Mouse (Mus musculus): ENCODE measurements around the gene Pum1. TPM values are rescaled to one million over a fixed set of nuclear protein-coding genes. Genes with fewer than 3 reads are reported as not detected.
A peak's percentile ranks its signal among the peaks of the same experiment; 100 is the strongest.
"Not testable (repeated sequence)": the region's sequence is repeated elsewhere in the genome, so short reads cannot be mapped to it uniquely, and the experiment has no call there.

Gene Pum1
- polyA plus RNA-seq, 1 experiment = 28.2 TPM

GRCm38 (mm10) chr4:130667686-130668085 lies 4.6 kb downstream of the Pum1 start:
- Histone ChIP-seq H3K4me3 (no peak overlapping the region), H3K79me2 (ENCODE audit: control insufficient read depth, insufficient read depth) (peaks cover 94% of the 10 kb centered on the region), H3K27me3 (ENCODE audit: control insufficient read depth, insufficient read depth, insufficient read length) (no peaks in the 10 kb centered on the region), H3K36me3 (ENCODE audit: control insufficient read depth, insufficient read depth) (peaks cover 18% of the 10 kb centered on the region), H3K4me2 (ENCODE audit: low read depth) (peak overlapping the region; percentile 37), H3ac (ENCODE audit: control insufficient read depth, insufficient read length) (no peak overlapping the region)
- TF ChIP-seq POLR2AphosphoS2 (IDR thresholded peaks at IDR 0.05; ENCODE audit: insufficient read length, low read depth) = no peak
- no peak for TF ChIP-seq MAX (IDR thresholded peaks at IDR 0.05; ENCODE audit: low read depth)
- no peak for TF ChIP-seq REST (IDR thresholded peaks at IDR 0.05; ENCODE audit: insufficient read depth, insufficient read length)
- no peak for TF ChIP-seq TCF12 (IDR thresholded peaks at IDR 0.05; ENCODE audit: insufficient read depth, poor library complexity, severe bottlenecking)
- no peak for TF ChIP-seq MYOG (IDR thresholded peaks at IDR 0.05; ENCODE audit: control insufficient read depth in 1 of 3, insufficient read depth in 1 of 3, insufficient read length in 2 of 3, low read depth in 2 of 3)
- TF ChIP-seq POLR2A (IDR thresholded peaks at IDR 0.05; ENCODE audit: insufficient read length, low read depth) = no peak
- no peak for TF ChIP-seq MYOD1 (IDR thresholded peaks at IDR 0.05; ENCODE audit: control insufficient read depth in 1 of 3, insufficient read length in 2 of 3, low read depth in 2 of 3)
- no peak for TF ChIP-seq TCF3 (IDR thresholded peaks at IDR 0.05; ENCODE audit: insufficient read length, low read depth)
- TF ChIP-seq SRF (IDR thresholded peaks at IDR 0.05; ENCODE audit: control insufficient read depth, insufficient read length, low read depth) = no peak
- TF ChIP-seq USF1 (IDR thresholded peaks at IDR 0.05; ENCODE audit: low read depth) = no peak
- no peak for TF ChIP-seq CEBPB (IDR thresholded peaks at IDR 0.05; ENCODE audit: insufficient read depth, poor library complexity, severe bottlenecking)
- TF ChIP-seq E2F4 (IDR thresholded peaks at IDR 0.05; ENCODE audit: insufficient read depth) = no peak

- Histone ChIP-seq H3K79me2 (ENCODE audit: control insufficient read depth, insufficient read depth) (peaks cover 100% of the 10 kb centered on the region), H3K4me3 (no peak overlapping the region), H3K27me3 (ENCODE audit: control insufficient read depth, insufficient read depth, insufficient read length) (no peaks in the 10 kb centered on the region), H3K36me3 (ENCODE audit: control insufficient read depth, insufficient read depth) (peaks cover 26% of the 10 kb centered on the region), H3ac (ENCODE audit: control insufficient read depth, insufficient read length) (no peak overlapping the region), H3K4me2 (ENCODE audit: low read depth) (no peak overlapping the region)
- TF ChIP-seq REST (IDR thresholded peaks at IDR 0.05; ENCODE audit: insufficient read depth, insufficient read length) (no peak), USF1 (IDR thresholded peaks at IDR 0.05; ENCODE audit: low read depth) (no peak), TCF3 (IDR thresholded peaks at IDR 0.05; ENCODE audit: insufficient read length, low read depth) (no peak), POLR2A (IDR thresholded peaks at IDR 0.05; ENCODE audit: insufficient read length, low read depth) (no peak), MAX (IDR thresholded peaks at IDR 0.05; ENCODE audit: low read depth) (no peak), SRF (IDR thresholded peaks at IDR 0.05; ENCODE audit: control insufficient read depth, insufficient read length, low read depth) (no peak), MYOD1 (IDR thresholded peaks at IDR 0.05; ENCODE audit: control insufficient read depth in 1 of 3, insufficient read length in 2 of 3, low read depth in 2 of 3) (no peak), POLR2AphosphoS2 (IDR thresholded peaks at IDR 0.05; ENCODE audit: insufficient read length, low read depth) (no peak), E2F4 (IDR thresholded peaks at IDR 0.05; ENCODE audit: insufficient read depth) (no peak), CEBPB (IDR thresholded peaks at IDR 0.05; ENCODE audit: insufficient read depth, poor library complexity, severe bottlenecking) (no peak), TCF12 (IDR thresholded peaks at IDR 0.05; ENCODE audit: insufficient read depth, poor library complexity, severe bottlenecking) (no peak), MYOG (IDR thresholded peaks at IDR 0.05; ENCODE audit: control insufficient read depth in 1 of 3, insufficient read depth in 1 of 3, insufficient read length in 2 of 3, low read depth in 2 of 3) (no peak)
These were observed 5.4 kb downstream of the Pum1 start for GRCm38 (mm10) chr4:130668541-130668940.

- no peak for TF ChIP-seq MAX (IDR thresholded peaks at IDR 0.05; ENCODE audit: low read depth)
- no peak for TF ChIP-seq USF1 (IDR thresholded peaks at IDR 0.05; ENCODE audit: low read depth)
- no peak for TF ChIP-seq POLR2A (IDR thresholded peaks at IDR 0.05; ENCODE audit: insufficient read length, low read depth)
- no peak for TF ChIP-seq CEBPB (IDR thresholded peaks at IDR 0.05; ENCODE audit: insufficient read depth, poor library complexity, severe bottlenecking)
- no peak for TF ChIP-seq SRF (IDR thresholded peaks at IDR 0.05; ENCODE audit: control insufficient read depth, insufficient read length, low read depth)
- TF ChIP-seq REST (IDR thresholded peaks at IDR 0.05; ENCODE audit: insufficient read depth, insufficient read length) = no peak
- no peak for TF ChIP-seq TCF3 (IDR thresholded peaks at IDR 0.05; ENCODE audit: insufficient read length, low read depth)
- TF ChIP-seq POLR2AphosphoS2 (IDR thresholded peaks at IDR 0.05; ENCODE audit: insufficient read length, low read depth) = no peak
- TF ChIP-seq E2F4 (IDR thresholded peaks at IDR 0.05; ENCODE audit: insufficient read depth) = no peak
- no peak for TF ChIP-seq TCF12 (IDR thresholded peaks at IDR 0.05; ENCODE audit: insufficient read depth, poor library complexity, severe bottlenecking)
- no peak for TF ChIP-seq MYOD1 (IDR thresholded peaks at IDR 0.05; ENCODE audit: control insufficient read depth in 1 of 3, insufficient read length in 2 of 3, low read depth in 2 of 3)
- Histone ChIP-seq H3K27me3 (ENCODE audit: control insufficient read depth, insufficient read depth, insufficient read length) (no peaks in the 10 kb centered on the region), H3K79me2 (ENCODE audit: control insufficient read depth, insufficient read depth) (peaks cover 100% of the 10 kb centered on the region), H3K4me3 (no peak overlapping the region), H3K4me2 (ENCODE audit: low read depth) (no peak overlapping the region), H3ac (ENCODE audit: control insufficient read depth, insufficient read length) (no peak overlapping the region), H3K36me3 (ENCODE audit: control insufficient read depth, insufficient read depth) (peaks cover 30% of the 10 kb centered on the region)
These were observed 5.9 kb downstream of the Pum1 start for GRCm38 (mm10) chr4:130668991-130669390.

GRCm38 (mm10) chr4:130670023-130670422 lies 6.9 kb downstream of the Pum1 start:
- H3K79me2 ChIP-seq (ENCODE audit: control insufficient read depth, insufficient read depth) = peaks cover 100% of the 10 kb centered on the region
- H3K4me3 ChIP-seq; H3ac ChIP-seq (ENCODE audit: control insufficient read depth, insufficient read length); H3K4me2 ChIP-seq (ENCODE audit: low read depth); H3K27me3 ChIP-seq (ENCODE audit: control insufficient read depth, insufficient read depth, insufficient read length): not testable (repeated sequence)
- peaks cover 40% of the 10 kb centered on the region for H3K36me3 ChIP-seq (ENCODE audit: control insufficient read depth, insufficient read depth)

- peaks cover 48% of the 10 kb centered on the region for H3K36me3 ChIP-seq (ENCODE audit: control insufficient read depth, insufficient read depth)
- no peak overlapping the region for H3K4me2 ChIP-seq (ENCODE audit: low read depth)
- no peaks in the 10 kb centered on the region for H3K27me3 ChIP-seq (ENCODE audit: control insufficient read depth, insufficient read depth, insufficient read length)
- TF ChIP-seq CEBPB (IDR thresholded peaks at IDR 0.05; ENCODE audit: insufficient read depth, poor library complexity, severe bottlenecking) (no peak), SRF (IDR thresholded peaks at IDR 0.05; ENCODE audit: control insufficient read depth, insufficient read length, low read depth) (no peak), MAX (IDR thresholded peaks at IDR 0.05; ENCODE audit: low read depth) (no peak), USF1 (IDR thresholded peaks at IDR 0.05; ENCODE audit: low read depth) (no peak), MYOG (IDR thresholded peaks at IDR 0.05; ENCODE audit: control insufficient read depth in 1 of 3, insufficient read depth in 1 of 3, insufficient read length in 2 of 3, low read depth in 2 of 3) (no peak), REST (IDR thresholded peaks at IDR 0.05; ENCODE audit: insufficient read depth, insufficient read length) (no peak), POLR2A (IDR thresholded peaks at IDR 0.05; ENCODE audit: insufficient read length, low read depth) (no peak)
- H3K79me2 ChIP-seq (ENCODE audit: control insufficient read depth, insufficient read depth) = peaks cover 100% of the 10 kb centered on the region
- no peak overlapping the region for H3ac ChIP-seq (ENCODE audit: control insufficient read depth, insufficient read length)
- H3K4me3 ChIP-seq = no peak overlapping the region
These were observed 8.1 kb downstream of the Pum1 start for GRCm38 (mm10) chr4:130671079-130671845.
